Mouse (Mus musculus) liver, embryonic 14.5 days (tissue): ENCODE measurements around the gene Dlx1. TPM values are rescaled to one million over a fixed set of nuclear protein-coding genes. Genes with fewer than 3 reads are reported as not detected.

ENCODE experiments used
- ATAC-seq: fragments of 200-750 bp; cut with Nextera tagmentation; 2 replicates; pipeline ENCODE4 v1.8.0; 2017; ENCODE audit warnings: moderate number of reproducible peaks, mild to moderate bottlenecking, moderate library complexity; ENCODE audit not compliant: insufficient read depth
- DNase-seq, 3 experiments: peaks; one replicate each; pipeline ENCODE4 v3.0.0-alpha.2; 2012 to 2013; ENCODE audit warnings: low read depth in 3 of 3, low spot score in 3 of 3
- H3K27ac ChIP-seq: fragments of 300-500 bp; sonication (generic); 2 replicates; pipeline ENCODE4 v1.5.1; 2014; ENCODE audit warnings: moderate library complexity, mild to moderate bottlenecking, control low read depth, inconsistent platforms
- H3K27me3 ChIP-seq: fragments of 300-500 bp; sonication (generic); 2 replicates; pipeline ENCODE4 v1.6.1; 2014; ENCODE audit warnings: mild to moderate bottlenecking, low read length, moderate library complexity; ENCODE audit not compliant: control insufficient read depth, insufficient read depth
- H3K36me3 ChIP-seq: fragments of 300-500 bp; sonication (generic); replicated peaks from 2 replicates; pipeline ENCODE4 v1.6.1; 2014; ENCODE audit warnings: low read depth; ENCODE audit not compliant: control insufficient read depth, insufficient read depth
- H3K4me1 ChIP-seq, 2 experiments: fragments of 200-500 bp in 1 of 2; fragments of 300-500 bp in 1 of 2; sonication (generic) in 1 of 2; replicated peaks; 2 replicates each; pipeline ENCODE4 v1.6.1; 2012 to 2014; ENCODE audit warnings: antibody characterized with exemption in 1 of 2, inconsistent platforms in 1 of 2, low read length in 1 of 2; ENCODE audit not compliant: control insufficient read depth in 2 of 2, insufficient read depth in 2 of 2
- H3K4me2 ChIP-seq: fragments of 300-500 bp; sonication (generic); 2 replicates; pipeline ENCODE4 v1.6.1; 2014; ENCODE audit warnings: low read depth, mild to moderate bottlenecking, control low read depth, moderate library complexity
- H3K4me3 ChIP-seq, 2 experiments: fragments of 200-500 bp in 1 of 2; fragments of 300-500 bp in 1 of 2; sonication (generic) in 1 of 2; 2 replicates each; pipeline ENCODE4 v1.5.1; 2012 to 2014; ENCODE audit warnings: low read depth in 2 of 2, low read length in 2 of 2, mild to moderate bottlenecking in 2 of 2, control low read depth in 1 of 2, inconsistent platforms in 1 of 2, moderate library complexity in 1 of 2; ENCODE audit not compliant: insufficient read depth in 1 of 2
- H3K9ac ChIP-seq: fragments of 300-500 bp; sonication (generic); replicated peaks from 2 replicates; pipeline ENCODE4 v1.6.1; 2014; ENCODE audit warnings: mild to moderate bottlenecking, control low read depth, moderate library complexity
- H3K9me3 ChIP-seq: fragments of 300-500 bp; sonication (generic); 2 replicates; pipeline ENCODE4 v1.6.1; 2016; ENCODE audit warnings: low read length, mixed read lengths; ENCODE audit not compliant: control insufficient read depth
- CTCF ChIP-seq: IDR thresholded peaks from 2 replicates; pipeline ENCODE4 v1.5.1; 2016; ENCODE audit warnings: antibody characterized with exemption, low read depth, control low read depth
- EP300 ChIP-seq: IDR thresholded peaks from 2 replicates; pipeline ENCODE4 v1.6.1; 2016; ENCODE audit warnings: antibody characterized with exemption, low read depth
- WGBS: fragments of 180-500 bp; shearing (Covaris S2); extraction: QIAGEN DNeasy Blood & Tissue Kit; methylation state at CpG from one replicate; pipeline ENCODE4 v1.1.7; 2014; ENCODE audit not compliant: insufficient replicate concordance; 5-methylcytosine and 5-hydroxymethylcytosine counted together
- polyA plus RNA-seq, 2 experiments: library from polyadenylated mRNA; depleted of rRNA in 1 of 2; stranded (reverse) in 1 of 2; unstranded in 1 of 2; fragments of >200 nt; fragmentation: Nextera tagmentation in 1 of 2; extraction: Ambion mirVana in 1 of 2; gene quantifications; 2 replicates each; pipeline versions ENCODE4 v1.2.1 to v1.2.3; 2012 to 2014

Gene Dlx1
- polyA plus RNA-seq, 2 experiments, result 0.07 TPM; not detected in 1

DNA sequence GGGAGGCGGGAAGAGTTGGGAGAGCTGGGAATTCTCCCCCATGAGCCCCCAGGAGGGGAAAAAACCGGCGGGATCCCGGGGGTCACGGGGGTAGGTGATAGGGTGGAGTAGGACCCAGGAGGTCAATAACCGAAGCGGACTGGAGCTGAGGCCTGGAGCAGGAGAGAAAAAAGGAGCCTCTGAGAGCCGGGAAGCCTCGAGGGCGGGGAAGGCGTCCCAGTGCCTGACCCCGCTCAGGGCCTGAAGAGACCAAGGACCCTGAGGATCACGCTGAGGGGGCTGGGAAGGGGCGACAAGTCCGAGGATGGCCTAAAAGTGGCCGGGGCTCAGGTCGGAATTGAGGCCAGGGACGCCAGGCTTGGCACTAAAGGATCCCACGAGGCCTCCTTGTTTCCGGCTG lies 16.0 kb downstream of the Dlx1 start:
- Histone ChIP-seq H3K4me3 (no peak overlapping the region), H3K27me3 (peaks cover 96% of the 10 kb centered on the region), H3K4me1 (no peaks in the 10 kb centered on the region; a peak in 1 of 4 replicates), H3K27ac (no peak overlapping the region), H3K9me3 (no peaks in the 10 kb centered on the region), H3K36me3 (no peaks in the 10 kb centered on the region), H3K9ac (no peak overlapping the region), H3K4me2 (no peak overlapping the region)
- no peak for DNase-seq
- TF ChIP-seq EP300, result no peak
- TF ChIP-seq CTCF, result no peak
- ATAC-seq, result no peak
- WGBS, result 4% methylated on average over 20 of the region's 20 CpGs

GRCm38 (mm10) chr2:71544391-71545285 lies 16.7 kb downstream of the Dlx1 start:
- Histone ChIP-seq H3K27ac (no peak overlapping the region), H3K9ac (no peak overlapping the region), H3K36me3 (no peaks in the 10 kb centered on the region), H3K4me2 (no peak overlapping the region), H3K4me3 (no peak overlapping the region), H3K9me3 (no peaks in the 10 kb centered on the region), H3K4me1 (no peaks in the 10 kb centered on the region; a peak in 1 of 4 replicates), H3K27me3 (peaks cover 96% of the 10 kb centered on the region)
- DNase-seq (no peak), ATAC-seq (no peak)
- TF ChIP-seq CTCF, result no peak
- TF ChIP-seq EP300, result no peak
- WGBS, result 1% methylated on average over 61 of the region's 61 CpGs

- ATAC-seq, result no peak
- Histone ChIP-seq H3K4me2 (no peak overlapping the region), H3K9me3 (no peaks in the 10 kb centered on the region), H3K36me3 (no peaks in the 10 kb centered on the region), H3K27ac (no peak overlapping the region), H3K4me1 (no peaks in the 10 kb centered on the region; a peak in 1 of 4 replicates), H3K27me3 (peaks cover 96% of the 10 kb centered on the region), H3K9ac (no peak overlapping the region), H3K4me3 (no peak overlapping the region; a peak in 1 of 4 replicates)
- 2% methylated on average over 32 of the region's 32 CpGs for WGBS
- DNase-seq, result no peak
- no peak for TF ChIP-seq EP300
- no peak for TF ChIP-seq CTCF
These were observed 17.5 kb downstream of the Dlx1 start for GRCm38 (mm10) chr2:71545401-71545881.

DNA sequence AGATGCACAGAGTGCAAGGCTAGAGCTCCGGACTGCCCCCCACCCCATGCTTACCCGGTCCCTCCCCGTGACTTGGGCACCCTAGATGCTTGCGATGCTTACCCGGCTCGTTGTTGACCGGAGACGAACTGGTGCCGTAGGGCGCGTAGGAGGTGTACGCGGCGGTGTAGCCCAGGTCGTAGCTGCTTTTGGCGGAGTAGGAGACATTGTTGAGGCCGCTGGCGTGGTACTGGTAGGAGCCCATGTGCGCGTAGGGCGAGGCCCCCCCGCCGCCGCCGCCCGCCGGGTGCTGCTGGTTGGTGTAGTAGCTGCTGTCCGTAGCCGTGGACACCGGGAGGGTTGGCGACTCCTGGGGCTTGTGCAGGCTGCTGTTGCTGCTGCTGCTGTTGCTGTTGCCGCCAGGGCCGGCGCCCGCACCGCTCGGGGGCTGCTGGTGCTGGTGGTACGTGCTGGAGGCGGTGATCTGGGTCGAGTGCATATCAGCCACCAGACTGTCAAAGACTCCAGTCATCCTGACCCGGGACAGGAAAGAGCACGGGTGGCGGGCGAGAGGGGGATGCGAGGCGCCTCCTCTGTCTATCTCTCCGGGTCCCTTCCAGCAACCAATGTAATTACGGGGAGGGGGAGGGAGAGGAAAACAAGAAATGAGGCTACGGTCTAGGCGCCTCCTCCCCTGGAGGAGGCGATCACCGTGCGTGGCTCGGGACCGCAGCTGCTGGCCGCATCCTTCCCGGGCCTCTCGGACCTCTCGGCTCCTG lies 18.1 kb downstream of the Dlx1 start:
- H3K27me3 ChIP-seq, result peaks cover 94% of the 10 kb centered on the region
- no peak overlapping the region for H3K9ac ChIP-seq
- WGBS, result under 1% methylated on average over 55 of the region's 59 CpGs

More for the DNA sequence above, 18.1 kb downstream of the Dlx1 start:
- Histone ChIP-seq H3K9me3 (no peaks in the 10 kb centered on the region), H3K4me3 (peak overlapping the region; percentile 16 to 51; a peak in 3 of 4 replicates), H3K4me1 (no peaks in the 10 kb centered on the region; a peak in 1 of 4 replicates), H3K36me3 (no peaks in the 10 kb centered on the region), H3K4me2 (peak overlapping the region; percentile 71), H3K27ac (no peak overlapping the region)
- TF ChIP-seq EP300, result no peak
- no peak for TF ChIP-seq CTCF
- ATAC-seq, result no peak
- no peak for DNase-seq
